Mouse (Mus musculus) right cerebral cortex, postnatal 10 days (tissue): ENCODE measurements at regions not wholly inside any gene's neighbourhood (a gene's known extent, or its start where the extent isn't known, plus 50 kb on each side); places are given as distances from the start of the nearest gene placed in this dataset.
"Not testable (repeated sequence)": the region's sequence is repeated elsewhere in the genome, so short reads cannot be mapped to it uniquely, and the experiment has no call there.

Source experiments
- DNase-seq, 2 experiments: peaks; one replicate each; pipeline ENCODE4 v3.0.0; 2021; ENCODE audit warnings: low spot score in 2 of 2

GRCm38 (mm10) chr2:98112023-98112422 is 550.0 kb upstream of the Gm10801 start:
- DNase-seq, result peak in 1 of 2 experiments; percentile 28

DNA sequence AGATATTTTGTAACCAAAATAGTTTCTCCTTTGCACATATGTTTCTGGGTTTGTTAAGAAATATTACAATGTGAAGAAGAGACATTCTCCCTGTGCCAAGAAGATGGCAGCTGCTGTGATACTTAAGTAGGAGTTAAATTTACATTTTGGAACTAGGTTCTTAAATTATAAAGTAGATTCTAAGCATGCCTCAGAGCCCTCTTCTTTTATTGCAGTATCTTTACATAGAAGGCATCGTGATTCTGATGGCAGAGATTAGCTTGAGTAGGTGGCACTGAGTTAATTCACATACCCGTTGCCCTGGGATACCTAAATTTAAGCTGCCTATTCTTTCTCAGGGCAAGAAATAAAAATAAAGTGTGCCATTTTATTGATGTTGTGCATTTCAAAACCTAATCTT is 538.6 kb upstream of the Gm10801 start:
- DNase-seq, result peak; percentile 24 to 69

DNA sequence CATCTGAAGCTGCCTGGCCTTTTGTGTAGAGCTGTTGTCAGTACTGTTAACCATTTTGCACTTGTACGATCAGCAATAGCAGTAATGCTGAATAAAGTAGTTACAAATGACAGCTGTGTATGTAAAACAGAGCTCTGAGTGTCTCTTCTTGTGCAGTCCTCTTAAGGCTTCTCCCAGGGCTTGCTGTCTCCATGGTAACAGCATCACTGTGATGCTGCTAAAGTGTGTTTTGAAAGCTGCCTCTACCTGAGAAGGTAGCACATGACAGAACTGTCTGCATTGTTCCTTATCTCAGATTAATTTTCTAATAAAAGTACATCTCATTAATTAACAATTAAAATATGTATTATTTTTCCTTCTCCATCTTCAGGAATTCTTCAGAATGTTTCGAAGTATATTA is 537.4 kb upstream of the Gm10801 start:
- peak in 1 of 2 experiments; percentile 59 for DNase-seq

- not testable (repeated sequence) for DNase-seq
Measured at GRCm38 (mm10) chr2:98140461-98140860, 521.6 kb upstream of the Gm10801 start.

GRCm38 (mm10) chr2:98143711-98144110 is 518.3 kb upstream of the Gm10801 start:
- no peak for DNase-seq
